Mouse (Mus musculus): ENCODE measurements around the gene Cacng2.

DNA sequence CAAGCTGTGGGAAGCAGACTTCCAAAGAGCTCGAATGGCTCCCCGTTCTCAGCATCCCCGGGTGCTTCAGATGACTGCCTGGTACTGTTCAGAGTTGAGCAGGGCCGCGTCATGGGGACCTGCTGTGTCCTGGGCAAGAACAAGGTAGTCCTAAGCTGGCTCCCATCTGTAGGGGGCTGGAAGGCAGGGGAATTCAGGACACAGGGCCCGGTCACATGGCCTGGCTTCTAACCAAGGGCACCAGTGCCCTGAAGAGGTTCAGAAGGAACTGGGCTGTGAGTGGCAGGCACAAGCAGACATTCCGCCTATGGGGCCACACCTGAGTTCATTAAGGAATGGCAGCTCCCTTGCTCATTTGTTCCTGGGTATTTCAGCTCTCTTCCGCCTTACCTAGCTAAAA is 37.7 kb downstream of the Cacng2 start:
- TF ChIP-seq CTCF (IDR thresholded peaks at IDR 0.05): no peak
- TF ChIP-seq EP300 (IDR thresholded peaks at IDR 0.05): no peak
